Mouse (Mus musculus) G1E (cell line): Measurements from ENCODE around the gene Ugt1a6b.

ENCODE experiments used
- CTCF ChIP-seq: IDR thresholded peaks from 2 replicates; pipeline ENCODE4 v1.5.1; 2012; ENCODE audit warnings: low read depth, low read length, inconsistent platforms, mixed read lengths
- GATA1 ChIP-seq: IDR thresholded peaks from 2 replicates; pipeline ENCODE4 v1.6.1; 2012; ENCODE audit warnings: borderline replicate concordance, low read length, inconsistent platforms, mixed read lengths
- TAL1 ChIP-seq: conservative IDR thresholded peaks from 2 replicates; pipeline ENCODE4 v1.6.1; 2012; ENCODE audit warnings: low read depth, low read length, inconsistent platforms, mixed read lengths

DNA sequence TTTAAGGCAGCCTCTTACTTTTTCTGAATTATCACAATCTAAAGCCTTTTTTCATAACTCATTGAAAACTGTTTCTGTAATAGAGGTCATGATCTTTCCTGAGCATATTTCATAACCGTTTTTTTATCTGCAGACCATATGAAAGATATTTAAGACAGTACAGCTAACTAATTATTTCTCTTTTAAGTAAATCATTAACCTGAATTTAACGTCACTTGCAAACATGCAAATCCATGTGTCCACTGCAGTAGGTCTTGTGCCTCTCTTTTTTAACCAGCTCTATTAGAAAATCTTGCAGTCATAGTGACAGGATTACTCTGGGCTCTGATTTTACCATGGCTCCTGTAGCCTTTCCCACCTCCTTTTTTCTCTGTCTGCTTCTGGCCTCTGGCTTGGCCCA is 32.6 kb upstream of the Ugt1a6b start, which contains the start of gene Ugt1a9:
- TF ChIP-seq CTCF (no peak), GATA1 (no peak), TAL1 (no peak)
